Mouse (Mus musculus): ENCODE results near the gene Trim10.

GRCm38 (mm10) chr17:36868836-36869235 lies 538 bp upstream of the Trim10 start:
- no peak for TF ChIP-seq CTCF (IDR thresholded peaks at IDR 0.05; ENCODE audit: borderline replicate concordance, insufficient read depth, low read depth, low read length)
- no peak for TF ChIP-seq POLR2A (IDR thresholded peaks at IDR 0.05; ENCODE audit: borderline replicate concordance, insufficient read depth, low read length)

Data from cerebellum, adult 2 months (tissue).